Mouse (Mus musculus) spleen, postnatal 4 days (tissue): Measurements from ENCODE around the gene Srd5a2.

Experiments
- DNase-seq, 2 experiments: peaks; one replicate each; pipeline ENCODE4 v3.0.0; 2022; ENCODE audit warnings: low spot score in 2 of 2

Gene Srd5a2

DNA sequence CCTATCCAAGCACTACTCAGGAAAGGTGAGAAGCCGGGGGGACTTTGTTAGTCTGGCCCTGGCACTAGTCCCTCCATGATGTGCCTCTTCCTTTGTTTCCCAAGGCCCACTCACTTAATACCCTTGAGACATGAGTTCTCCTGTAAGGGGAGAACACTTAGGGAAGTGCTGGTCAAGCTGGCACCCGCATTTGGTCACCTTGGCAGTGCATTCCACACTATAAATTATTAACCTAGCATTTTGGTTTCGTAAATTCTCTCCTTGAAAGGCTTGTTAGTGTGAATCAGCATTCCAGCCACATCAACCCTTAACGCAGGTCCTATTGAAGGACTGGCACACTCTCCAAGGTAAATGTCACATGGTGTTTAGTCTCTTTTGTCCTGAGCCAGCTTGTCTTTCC is 61.8 kb downstream of the Srd5a2 start:
- DNase-seq: no peak

DNA sequence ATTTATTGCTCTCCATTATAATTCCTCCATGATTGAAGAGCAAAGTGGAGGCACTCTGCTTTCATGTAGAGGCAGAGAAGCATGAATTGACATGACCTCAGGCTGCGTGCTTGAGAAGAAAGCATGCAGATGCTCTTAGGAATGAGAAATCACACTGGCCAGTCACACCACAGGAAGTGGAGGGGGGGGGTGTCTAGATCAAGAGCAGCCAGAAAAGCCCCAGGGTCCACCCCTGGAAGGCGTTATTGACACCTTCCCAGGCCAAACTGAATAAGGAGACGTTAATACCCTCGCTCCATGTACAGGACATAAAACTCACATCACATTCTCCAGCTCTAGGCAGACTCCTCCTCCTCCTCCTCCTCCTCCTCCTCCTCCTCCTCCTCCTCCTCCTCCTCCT is 63.2 kb downstream of the Srd5a2 start:
- no peak for DNase-seq

DNA sequence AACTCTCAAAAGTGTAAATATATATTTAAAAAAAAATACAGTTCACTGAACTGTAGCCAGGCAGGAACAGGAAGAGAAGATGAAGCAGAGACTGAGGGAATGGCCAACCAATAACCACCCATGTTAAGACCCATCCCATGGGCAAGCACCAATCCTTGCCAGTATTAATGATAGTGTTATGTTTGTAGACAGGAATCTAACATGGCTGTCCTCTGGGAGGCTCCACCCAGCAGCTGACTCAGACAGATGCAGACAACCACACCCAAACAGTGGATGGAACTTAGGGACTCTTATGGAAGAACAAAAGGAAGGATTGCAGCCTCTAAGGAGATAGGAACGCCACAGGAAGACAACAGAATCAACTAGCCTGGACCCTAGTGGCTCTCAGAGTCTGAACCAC is 64.8 kb downstream of the Srd5a2 start:
- no peak for DNase-seq

DNA sequence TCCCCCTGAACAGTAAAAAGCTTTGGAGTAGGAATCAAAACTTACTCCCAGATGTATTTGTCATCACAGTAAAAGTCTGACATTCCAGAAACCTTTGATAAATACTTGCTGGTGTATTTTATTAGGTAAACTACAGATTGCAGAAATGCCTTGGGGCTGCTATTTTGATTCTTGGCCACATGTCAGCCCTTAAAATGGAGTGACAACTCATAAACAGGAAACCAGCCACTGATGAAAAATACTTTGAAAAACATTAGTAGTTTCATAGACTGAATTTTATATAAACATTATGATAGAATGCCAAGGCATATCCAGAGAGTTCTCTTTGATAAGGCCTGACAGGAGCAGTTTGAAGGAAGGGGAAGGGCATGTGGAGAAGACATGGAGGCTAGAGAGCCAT is 71.7 kb downstream of the Srd5a2 start:
- DNase-seq: no peak

DNA sequence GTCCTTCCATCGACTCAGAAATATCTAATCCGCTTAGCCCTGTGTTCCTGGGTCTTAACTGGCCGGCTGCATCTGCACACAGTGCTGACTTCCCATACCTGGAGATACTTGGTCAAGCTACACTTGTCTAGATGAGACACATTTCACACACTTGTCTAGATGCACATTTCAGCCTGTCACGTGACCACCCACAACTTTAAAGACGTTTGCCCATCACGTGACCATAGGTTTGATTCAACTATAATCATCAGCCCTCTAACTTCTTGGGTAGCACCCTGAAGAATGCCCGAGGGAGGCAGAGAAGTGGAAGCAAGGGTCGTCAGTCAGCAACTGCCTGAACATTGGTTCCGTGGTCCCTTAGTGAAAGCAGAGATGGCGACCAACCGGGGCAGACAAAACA is 75.1 kb downstream of the Srd5a2 start:
- DNase-seq: no peak

DNA sequence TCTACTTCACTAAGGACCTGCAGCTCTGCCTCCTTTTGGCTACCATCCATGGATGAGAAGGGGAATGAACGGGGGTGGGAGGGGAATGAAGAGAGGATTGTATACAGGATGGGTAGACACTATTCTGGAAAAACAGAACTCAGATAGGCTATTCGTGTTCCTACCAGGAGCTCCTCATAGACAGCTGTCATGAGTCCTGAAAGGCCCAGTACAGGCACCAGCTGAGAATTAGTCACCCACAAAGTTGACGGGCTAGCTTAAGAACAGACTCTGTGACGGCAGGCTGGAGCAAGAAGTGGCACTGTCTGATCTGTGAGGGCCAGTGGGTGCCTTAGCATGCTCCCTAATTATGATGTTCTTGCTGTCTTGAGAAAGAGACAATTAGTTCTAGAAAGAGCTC is 76.4 kb downstream of the Srd5a2 start:
- DNase-seq: no peak

DNA sequence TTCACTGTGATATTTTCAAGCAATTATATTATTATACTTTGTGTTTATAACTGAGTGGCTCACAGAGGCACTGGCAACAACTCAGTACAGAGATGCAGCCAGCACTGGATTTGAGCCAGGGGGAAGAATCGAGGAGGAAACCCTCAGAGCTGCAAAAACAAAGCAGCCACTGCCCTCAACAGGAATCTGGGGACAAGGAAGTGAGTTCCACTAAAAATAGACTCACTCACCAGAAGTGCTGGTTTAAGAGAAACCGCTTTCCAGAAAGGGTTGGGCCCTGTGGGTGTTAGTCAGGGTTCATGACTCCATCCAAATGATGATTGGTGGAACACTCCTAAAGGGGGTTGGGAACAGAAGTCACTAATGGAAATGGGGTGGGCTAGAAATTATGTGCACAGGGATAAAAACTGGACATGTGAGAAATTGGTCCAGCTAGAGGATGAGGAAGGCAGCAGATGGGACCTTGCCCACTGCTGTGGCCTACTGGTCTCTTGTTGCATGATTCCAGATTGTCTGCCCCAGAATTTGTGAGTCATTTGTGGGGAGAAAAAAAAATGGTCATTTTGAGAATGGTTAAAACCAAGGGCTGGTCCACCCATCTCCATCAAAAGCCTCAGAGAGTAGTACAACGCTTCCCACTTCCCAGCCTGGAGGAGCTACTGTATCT is 77.2 kb downstream of the Srd5a2 start:
- peak in 1 of 2 experiments; percentile 52 for DNase-seq
